In genomic region chr6:22968073-22968472, GRCm38 (mm10) we compare ENCODE assay signal across 10 mouse cellular contexts.
DNase-seq lines count a peak whose midpoint lies in the region; ATAC-seq and TF ChIP-seq lines count a peak whose summit lies in the region.
"Had no signal": no experiment of that assay in that cellular context is flagged by ENCODE, and none has a peak within 500 bp of the region (broad histone marks: within the 10 kb centered on the region; RNA-seq: fewer than 3 reads in every experiment).

No protein-coding gene starts in this region.

- ATAC-seq in intestine, postnatal 0 days: no peak
- no peak for ATAC-seq in intestine, embryonic 15.5 days
- no peak for ATAC-seq in embryonic facial prominence, embryonic 14.5 days (ENCODE audit: low read depth)

- peak; percentile 59 for DNase-seq in 3T3-L1 (ENCODE audit: low read depth, low spot score)
- DNase-seq in ES-E14 (ENCODE audit: low read depth, low spot score): no peak
- DNase-seq in embryonic facial prominence, embryonic 14.5 days (ENCODE audit: low spot score): peak; percentile 58
- no peak for DNase-seq in thymus, postnatal 4 days
- DNase-seq in kidney, adult 18-20 months: no peak
- DNase-seq: cerebellum, postnatal 36 days had no signal

- H3K36me3 ChIP-seq in intestine, postnatal 0 days (ENCODE audit: control insufficient read depth, insufficient read depth): no peaks in the 10 kb centered on the region
- H3K36me3 ChIP-seq in intestine, embryonic 15.5 days: no peaks in the 10 kb centered on the region
- no peaks in the 10 kb centered on the region for H3K36me3 ChIP-seq in ES-E14 (ENCODE audit: control insufficient read depth, insufficient read depth, low read length, poor library complexity, severe bottlenecking)
- no peaks in the 10 kb centered on the region for H3K36me3 ChIP-seq in embryonic facial prominence, embryonic 14.5 days (ENCODE audit: control insufficient read depth, insufficient read depth, low read length)
- H3K36me3 ChIP-seq: kidney, embryonic 15.5 days; lung, embryonic 15.5 days had no signal

- H3K4me1 ChIP-seq in intestine, postnatal 0 days (replicated peaks; ENCODE audit: control insufficient read depth, insufficient read depth, low read length): no peaks in the 10 kb centered on the region
- H3K4me1 ChIP-seq in intestine, embryonic 15.5 days (replicated peaks): no peaks in the 10 kb centered on the region
- no peaks in the 10 kb centered on the region for H3K4me1 ChIP-seq in ES-E14 (ENCODE audit: control insufficient read depth in 2 of 2, insufficient read depth in 2 of 2, low read length in 2 of 2, poor library complexity in 1 of 2)
- no peaks in the 10 kb centered on the region for H3K4me1 ChIP-seq in embryonic facial prominence, embryonic 14.5 days (ENCODE audit: control insufficient read depth, insufficient read depth, low read length)
- H3K4me1 ChIP-seq: kidney, embryonic 15.5 days; lung, embryonic 15.5 days had no signal

- H3K4me3 ChIP-seq in intestine, postnatal 0 days (ENCODE audit: low read depth, low read length): no peak overlapping the region
- H3K4me3 ChIP-seq in intestine, embryonic 15.5 days (replicated peaks): no peak overlapping the region
- no peak overlapping the region for H3K4me3 ChIP-seq in ES-E14 (ENCODE audit: insufficient read depth in 1 of 2, low read depth in 1 of 2, low read length in 2 of 2, poor library complexity in 1 of 2, severe bottlenecking in 1 of 2)
- no peak overlapping the region for H3K4me3 ChIP-seq in embryonic facial prominence, embryonic 14.5 days (ENCODE audit: low read depth, low read length)
- H3K4me3 ChIP-seq: kidney, embryonic 15.5 days; lung, embryonic 15.5 days had no signal

- in situ Hi-C loops in ES-E14 (cut with MboI; ENCODE audit: low sequenced_read_pairs in 2 of 2, unreplicated experiment in 2 of 2): loop anchor here (25.0 kb wide), 2 partner anchors 431 to 856 kb away; no protein-coding TSS in a partner anchor

- H3K9me3 ChIP-seq in intestine, postnatal 0 days (ENCODE audit: control insufficient read depth): no peaks in the 10 kb centered on the region
- H3K9me3 ChIP-seq in intestine, embryonic 15.5 days: no peaks in the 10 kb centered on the region
- H3K9me3 ChIP-seq in ES-E14 (ENCODE audit: control insufficient read depth, insufficient read depth, low read depth, low read length): no peaks in the 10 kb centered on the region
- H3K9me3 ChIP-seq in embryonic facial prominence, embryonic 14.5 days (ENCODE audit: control insufficient read depth, low read length): peaks cover 5% of the 10 kb centered on the region; the same call in 1 of the 2 replicates
- H3K9me3 ChIP-seq: kidney, embryonic 15.5 days; lung, embryonic 15.5 days had no signal

- H3K27ac ChIP-seq in intestine, postnatal 0 days (ENCODE audit: low read depth, low read length): no peak overlapping the region
- no peak overlapping the region for H3K27ac ChIP-seq in intestine, embryonic 15.5 days
- H3K27ac ChIP-seq in ES-E14 (ENCODE audit: insufficient read depth, low read depth, low read length, poor library complexity, severe bottlenecking): no peak overlapping the region
- H3K27ac ChIP-seq in embryonic facial prominence, embryonic 14.5 days (replicated peaks; ENCODE audit: low read depth, low read length): no peak overlapping the region
- H3K27ac ChIP-seq: kidney, embryonic 15.5 days; lung, embryonic 15.5 days had no signal

- no peak overlapping the region for H3K4me2 ChIP-seq in intestine, postnatal 0 days (replicated peaks; ENCODE audit: low read depth)
- H3K4me2 ChIP-seq in intestine, embryonic 15.5 days (replicated peaks): no peak overlapping the region
- no peak overlapping the region for H3K4me2 ChIP-seq in embryonic facial prominence, embryonic 14.5 days (ENCODE audit: low read depth, low read length)
- H3K4me2 ChIP-seq: kidney, embryonic 15.5 days; lung, embryonic 15.5 days had no signal

- TF ChIP-seq CTCF in intestine, postnatal 0 days (IDR thresholded peaks at IDR 0.05; ENCODE audit: low read depth): peak; percentile 55

- WGBS in intestine, postnatal 0 days: 46% methylated on average over 2 of the region's 2 CpGs
- WGBS in intestine, embryonic 15.5 days: 54% methylated on average over 2 of the region's 2 CpGs
- 47% methylated on average over 2 of the region's 2 CpGs for WGBS in embryonic facial prominence, embryonic 14.5 days

- H3K27me3 ChIP-seq in intestine, postnatal 0 days (replicated peaks; ENCODE audit: control insufficient read depth, insufficient read depth, low read length): no peaks in the 10 kb centered on the region
- H3K27me3 ChIP-seq in intestine, embryonic 15.5 days (replicated peaks): no peaks in the 10 kb centered on the region
- H3K27me3 ChIP-seq in embryonic facial prominence, embryonic 14.5 days (replicated peaks; ENCODE audit: control insufficient read depth, insufficient read depth, low read length): no peaks in the 10 kb centered on the region
- H3K27me3 ChIP-seq: kidney, embryonic 15.5 days; lung, embryonic 15.5 days had no signal

- no peak overlapping the region for H3K9ac ChIP-seq in intestine, postnatal 0 days (ENCODE audit: low read depth, low read length)
- no peak overlapping the region for H3K9ac ChIP-seq in intestine, embryonic 15.5 days
- no peak overlapping the region for H3K9ac ChIP-seq in ES-E14 (ENCODE audit: insufficient read depth, low read depth, low read length, poor library complexity, severe bottlenecking)
- H3K9ac ChIP-seq in embryonic facial prominence, embryonic 14.5 days (ENCODE audit: low read depth, low read length): no peak overlapping the region
- H3K9ac ChIP-seq: kidney, embryonic 15.5 days; lung, embryonic 15.5 days had no signal

TF ChIP-seq in ES-E14, 5 proteins besides CTCF, POLR2A, EP300 and RAD21:
- TF ChIP-seq HCFC1 (IDR thresholded peaks at IDR 0.05; ENCODE audit: borderline replicate concordance, insufficient read depth, low read length) (no peak), ZC3H11A (IDR thresholded peaks at IDR 0.05; ENCODE audit: borderline replicate concordance, low read depth, low read length) (0 out of 2 replicates have a peak, but pooled peaks have one; percentile 20)

Comparison
In these comparisons a context has a peak if more than half of its experiments do, and no peak if none do; other contexts are left out.
1. DNase-seq: peak in 3T3-L1 (single experiment) and embryonic facial prominence, embryonic 14.5 days (single experiment); none in ES-E14 (single experiment), thymus, postnatal 4 days (single experiment) and kidney, adult 18-20 months (single experiment).